Mouse (Mus musculus): ENCODE data around the gene Shq1.

Shq1 gene

GRCm38 (mm10) chr6:100606805-100607204 lies 64.2 kb downstream of the Shq1 start:
- no peak for DNase-seq (ENCODE audit: low read depth, low spot score)

- DNase-seq (ENCODE audit: low read depth, low spot score), result no peak
These were observed 67.3 kb downstream of the Shq1 start for GRCm38 (mm10) chr6:100603702-100604101.

GRCm38 (mm10) chr6:100601634-100602033 lies 69.3 kb downstream of the Shq1 start:
- no peak for DNase-seq (ENCODE audit: low read depth, low spot score)

- no peak for DNase-seq (ENCODE audit: low read depth, low spot score)
These were observed 77.1 kb downstream of the Shq1 start for GRCm38 (mm10) chr6:100593857-100594256.

GRCm38 (mm10) chr6:100592991-100593390 lies 78.0 kb downstream of the Shq1 start:
- no peak for DNase-seq (ENCODE audit: low read depth, low spot score)

GRCm38 (mm10) chr6:100590602-100591001 lies 80.4 kb downstream of the Shq1 start:
- DNase-seq (ENCODE audit: low read depth, low spot score), result no peak

- no peak for DNase-seq (ENCODE audit: low read depth, low spot score)
These were observed 82.1 kb downstream of the Shq1 start for GRCm38 (mm10) chr6:100588876-100589275.

- DNase-seq (ENCODE audit: low read depth, low spot score), result no peak
These were observed 84.2 kb downstream of the Shq1 start for GRCm38 (mm10) chr6:100586758-100587157.

- no peak for DNase-seq (ENCODE audit: low read depth, low spot score)
These were observed 89.0 kb downstream of the Shq1 start for GRCm38 (mm10) chr6:100581951-100582350.

- no peak for DNase-seq (ENCODE audit: low read depth, low spot score)
These were observed 89.9 kb downstream of the Shq1 start for GRCm38 (mm10) chr6:100581056-100581455.

GRCm38 (mm10) chr6:100577590-100577989 lies 93.4 kb downstream of the Shq1 start:
- DNase-seq (ENCODE audit: low read depth, low spot score), result no peak

- DNase-seq (ENCODE audit: low read depth, low spot score), result no peak
These were observed 94.8 kb downstream of the Shq1 start for GRCm38 (mm10) chr6:100576171-100576570.

GRCm38 (mm10) chr6:100566774-100567173 lies 104.2 kb downstream of the Shq1 start:
- no peak for DNase-seq (ENCODE audit: low read depth, low spot score)

GRCm38 (mm10) chr6:100564516-100564915 lies 106.4 kb downstream of the Shq1 start:
- DNase-seq (ENCODE audit: low read depth, low spot score), result no peak

GRCm38 (mm10) chr6:100563552-100564341 lies 107.2 kb downstream of the Shq1 start:
- DNase-seq (ENCODE audit: low read depth, low spot score), result peak; percentile 67

- DNase-seq (ENCODE audit: low read depth, low spot score), result peak; percentile 36
These were observed 108.0 kb downstream of the Shq1 start for GRCm38 (mm10) chr6:100562719-100563551.

- DNase-seq (ENCODE audit: low read depth, low spot score), result no peak
These were observed 112.9 kb downstream of the Shq1 start for GRCm38 (mm10) chr6:100558057-100558456.

- DNase-seq (ENCODE audit: low read depth, low spot score), result no peak
These were observed 128.6 kb downstream of the Shq1 start for GRCm38 (mm10) chr6:100542154-100542997.

GRCm38 (mm10) chr6:100539698-100540097 lies 131.3 kb downstream of the Shq1 start:
- DNase-seq (ENCODE audit: low read depth, low spot score), result no peak

- no peak for DNase-seq (ENCODE audit: low read depth, low spot score)
These were observed 132.4 kb downstream of the Shq1 start for GRCm38 (mm10) chr6:100538570-100538969.

GRCm38 (mm10) chr6:100537987-100538386 lies 133.0 kb downstream of the Shq1 start:
- DNase-seq (ENCODE audit: low read depth, low spot score), result no peak

- no peak for DNase-seq (ENCODE audit: low read depth, low spot score)
These were observed 133.9 kb downstream of the Shq1 start for GRCm38 (mm10) chr6:100537042-100537441.
